Mouse (Mus musculus): ENCODE results near the gene Elp4. TPM values are rescaled to one million over a fixed set of nuclear protein-coding genes. Genes with fewer than 3 reads are reported as not detected.
A peak's percentile ranks its signal among the peaks of the same experiment; 100 is the strongest.

The Elp4 gene
- polyA plus RNA-seq, 1 experiment from 2014 or later, result 39.1 TPM

- no peak overlapping the region for H3K27ac ChIP-seq (ENCODE audit: low read depth)
- no peaks in the 10 kb centered on the region for H3K9me3 ChIP-seq (ENCODE audit: low read depth, low read length)
- DNase-seq (peak; percentile 25), ATAC-seq (ENCODE audit: insufficient read depth) (no peak)
- H3K36me3 ChIP-seq (ENCODE audit: insufficient read depth), result no peaks in the 10 kb centered on the region
- TF ChIP-seq CTCF (IDR thresholded peaks at IDR 0.05; ENCODE audit: low read depth), result no peak
- no peaks in the 10 kb centered on the region for H3K4me1 ChIP-seq (ENCODE audit: insufficient read depth)
- no peak overlapping the region for H3K9ac ChIP-seq
- H3K4me3 ChIP-seq (ENCODE audit: low read depth, low read length), result no peak overlapping the region
- H3K4me2 ChIP-seq, result no peak overlapping the region
- H3K27me3 ChIP-seq (ENCODE audit: insufficient read depth, low read length), result no peaks in the 10 kb centered on the region
Observed at GRCm38 (mm10) chr2:105797842-105798241, 106.5 kb downstream of the Elp4 start.

- no peak overlapping the region for H3K4me2 ChIP-seq
- H3K4me3 ChIP-seq (ENCODE audit: low read depth, low read length), result no peak overlapping the region
- H3K4me1 ChIP-seq (ENCODE audit: insufficient read depth), result no peaks in the 10 kb centered on the region
- no peak overlapping the region for H3K9ac ChIP-seq
- H3K27ac ChIP-seq (ENCODE audit: low read depth), result no peak overlapping the region
- no peaks in the 10 kb centered on the region for H3K27me3 ChIP-seq (ENCODE audit: insufficient read depth, low read length)
- peak; percentile 24 for DNase-seq
- no peaks in the 10 kb centered on the region for H3K9me3 ChIP-seq (ENCODE audit: low read depth, low read length)
- no peak for TF ChIP-seq CTCF (IDR thresholded peaks at IDR 0.05; ENCODE audit: low read depth)
- H3K36me3 ChIP-seq (ENCODE audit: insufficient read depth), result no peaks in the 10 kb centered on the region
- no peak for ATAC-seq (ENCODE audit: insufficient read depth)
Observed at GRCm38 (mm10) chr2:105796101-105796500, 108.3 kb downstream of the Elp4 start.

GRCm38 (mm10) chr2:105792339-105793120, 111.8 kb downstream of the Elp4 start:
- no peak overlapping the region for H3K4me3 ChIP-seq (ENCODE audit: low read depth, low read length)
- no peaks in the 10 kb centered on the region for H3K4me1 ChIP-seq (ENCODE audit: insufficient read depth)
- 81% methylated on average over 12 of the region's 12 CpGs for WGBS
- H3K27me3 ChIP-seq (ENCODE audit: insufficient read depth, low read length), result no peaks in the 10 kb centered on the region
- no peak overlapping the region for H3K4me2 ChIP-seq
- ATAC-seq (ENCODE audit: insufficient read depth) (no peak), DNase-seq (no peak)
- H3K9me3 ChIP-seq (ENCODE audit: low read depth, low read length), result no peaks in the 10 kb centered on the region
- no peak overlapping the region for H3K27ac ChIP-seq (ENCODE audit: low read depth)
- no peaks in the 10 kb centered on the region for H3K36me3 ChIP-seq (ENCODE audit: insufficient read depth)
- no peak for TF ChIP-seq CTCF (IDR thresholded peaks at IDR 0.05; ENCODE audit: low read depth)
- no peak overlapping the region for H3K9ac ChIP-seq

- Histone ChIP-seq H3K27ac (ENCODE audit: low read depth) (no peak overlapping the region), H3K36me3 (ENCODE audit: insufficient read depth) (no peaks in the 10 kb centered on the region), H3K9ac (no peak overlapping the region), H3K27me3 (ENCODE audit: insufficient read depth, low read length) (no peaks in the 10 kb centered on the region), H3K4me2 (no peak overlapping the region), H3K9me3 (ENCODE audit: low read depth, low read length) (no peaks in the 10 kb centered on the region), H3K4me3 (ENCODE audit: low read depth, low read length) (no peak overlapping the region), H3K4me1 (ENCODE audit: insufficient read depth) (no peaks in the 10 kb centered on the region)
- TF ChIP-seq CTCF (IDR thresholded peaks at IDR 0.05; ENCODE audit: low read depth), result no peak
- ATAC-seq (ENCODE audit: insufficient read depth), result no peak
- 98% methylated on average over 1 of the region's 1 CpGs for WGBS
- no peak for DNase-seq
Observed at GRCm38 (mm10) chr2:105789936-105790335, 114.4 kb downstream of the Elp4 start.

GRCm38 (mm10) chr2:105787726-105788125, 116.6 kb downstream of the Elp4 start:
- no peak for DNase-seq
- 77% methylated on average over 4 of the region's 4 CpGs for WGBS

GRCm38 (mm10) chr2:105786986-105787385, 117.4 kb downstream of the Elp4 start:
- Histone ChIP-seq H3K4me1 (ENCODE audit: insufficient read depth) (no peaks in the 10 kb centered on the region), H3K4me2 (no peak overlapping the region), H3K9me3 (ENCODE audit: low read depth, low read length) (no peaks in the 10 kb centered on the region), H3K27ac (ENCODE audit: low read depth) (no peak overlapping the region), H3K36me3 (ENCODE audit: insufficient read depth) (no peaks in the 10 kb centered on the region), H3K4me3 (ENCODE audit: low read depth, low read length) (no peak overlapping the region), H3K9ac (no peak overlapping the region), H3K27me3 (ENCODE audit: insufficient read depth, low read length) (no peaks in the 10 kb centered on the region)
- ATAC-seq (ENCODE audit: insufficient read depth), result no peak
- 40% methylated on average over 2 of the region's 2 CpGs for WGBS
- no peak for DNase-seq
- no peak for TF ChIP-seq CTCF (IDR thresholded peaks at IDR 0.05; ENCODE audit: low read depth)

More at GRCm38 (mm10) chr2:105787726-105788125, 116.6 kb downstream of the Elp4 start:
- ATAC-seq (ENCODE audit: insufficient read depth), result no peak
- H3K36me3 ChIP-seq (ENCODE audit: insufficient read depth), result no peaks in the 10 kb centered on the region
- H3K27me3 ChIP-seq (ENCODE audit: insufficient read depth, low read length), result no peaks in the 10 kb centered on the region
- no peaks in the 10 kb centered on the region for H3K4me1 ChIP-seq (ENCODE audit: insufficient read depth)
- TF ChIP-seq CTCF (IDR thresholded peaks at IDR 0.05; ENCODE audit: low read depth), result no peak
- H3K27ac ChIP-seq (ENCODE audit: low read depth), result no peak overlapping the region
- H3K9me3 ChIP-seq (ENCODE audit: low read depth, low read length), result no peaks in the 10 kb centered on the region
- no peak overlapping the region for H3K9ac ChIP-seq
- no peak overlapping the region for H3K4me2 ChIP-seq
- no peak overlapping the region for H3K4me3 ChIP-seq (ENCODE audit: low read depth, low read length)

- DNase-seq (no peak), ATAC-seq (ENCODE audit: insufficient read depth) (no peak)
- H3K9ac ChIP-seq, result no peak overlapping the region
- no peaks in the 10 kb centered on the region for H3K4me1 ChIP-seq (ENCODE audit: insufficient read depth)
- H3K27me3 ChIP-seq (ENCODE audit: insufficient read depth, low read length), result no peaks in the 10 kb centered on the region
- H3K9me3 ChIP-seq (ENCODE audit: low read depth, low read length), result no peaks in the 10 kb centered on the region
- no peak overlapping the region for H3K4me2 ChIP-seq
- TF ChIP-seq CTCF (IDR thresholded peaks at IDR 0.05; ENCODE audit: low read depth), result no peak
- no peaks in the 10 kb centered on the region for H3K36me3 ChIP-seq (ENCODE audit: insufficient read depth)
- WGBS, result 79% methylated on average over 5 of the region's 5 CpGs
- no peak overlapping the region for H3K4me3 ChIP-seq (ENCODE audit: low read depth, low read length)
- no peak overlapping the region for H3K27ac ChIP-seq (ENCODE audit: low read depth)
Observed at GRCm38 (mm10) chr2:105782885-105783284, 121.5 kb downstream of the Elp4 start.

All from lung, embryonic 14.5 days (tissue).